Mouse (Mus musculus) MEL (cell line): ENCODE measurements around the gene Eif2b3. TPM values are rescaled to one million over a fixed set of nuclear protein-coding genes. Genes with fewer than 3 reads are reported as not detected.

ENCODE experiments used
- DNase-seq: peaks from one replicate; pipeline ENCODE4 v3.0.0; 2011; ENCODE audit warnings: low read depth, low spot score
- H3K27ac ChIP-seq: 2 replicates; pipeline ENCODE4 v1.5.1; 2012; ENCODE audit warnings: low read depth, mild to moderate bottlenecking, control low read depth, low read length, moderate library complexity; ENCODE audit not compliant: control insufficient read depth
- H3K27me3 ChIP-seq, 2 experiments: fragments of 150-350 bp in 1 of 2; sonication (generic) in 1 of 2; 2 replicates each; pipeline ENCODE4 v1.6.1; 2012; ENCODE audit warnings: low read length in 2 of 2, mild to moderate bottlenecking in 2 of 2, improper control_type of control experiment in 1 of 2, moderate library complexity in 1 of 2; ENCODE audit not compliant: insufficient read depth in 2 of 2, control insufficient read depth in 1 of 2
- H3K36me3 ChIP-seq, 2 experiments: 2 replicates each; pipeline ENCODE4 v1.6.1; 2012 to 2014; ENCODE audit warnings: low read length in 2 of 2, improper control_type of control experiment in 1 of 2, inconsistent platforms in 1 of 2, mild to moderate bottlenecking in 1 of 2; ENCODE audit not compliant: insufficient read depth in 2 of 2, control insufficient read depth in 1 of 2
- H3K4me1 ChIP-seq, 2 experiments: fragments of 150-350 bp in 1 of 2; sonication (generic) in 1 of 2; 2 replicates each; pipeline ENCODE4 v1.6.1; 2012; ENCODE audit warnings: low read length in 2 of 2, improper control_type of control experiment in 1 of 2, mild to moderate bottlenecking in 1 of 2; ENCODE audit not compliant: insufficient read depth in 2 of 2, control insufficient read depth in 1 of 2
- H3K4me3 ChIP-seq, 2 experiments: fragments of 150-350 bp in 1 of 2; sonication (generic) in 1 of 2; 2 replicates each; pipeline ENCODE4 v1.5.1; 2012; ENCODE audit warnings: low read depth in 2 of 2, low read length in 2 of 2, mild to moderate bottlenecking in 2 of 2, moderate library complexity in 2 of 2, control low read depth in 1 of 2, improper control_type of control experiment in 1 of 2; ENCODE audit not compliant: control insufficient read depth in 1 of 2, insufficient read depth in 1 of 2
- H3K79me2 ChIP-seq: 2 replicates; pipeline ENCODE4 v1.6.1; 2012; ENCODE audit warnings: mild to moderate bottlenecking, low read length, moderate library complexity; ENCODE audit not compliant: control insufficient read depth, poor library complexity, insufficient read depth
- H3K9ac ChIP-seq: 2 replicates; pipeline ENCODE4 v1.6.1; 2012; ENCODE audit warnings: low read depth, mild to moderate bottlenecking, control low read depth, low read length, moderate library complexity; ENCODE audit not compliant: control insufficient read depth, poor library complexity, severe bottlenecking
- H3K9me3 ChIP-seq: fragments of 150-350 bp; sonication (generic); replicated peaks from 2 replicates; pipeline ENCODE4 v1.6.1; 2012; ENCODE audit warnings: mild to moderate bottlenecking, low read length, improper control_type of control experiment, moderate library complexity; ENCODE audit not compliant: insufficient read depth
- BHLHE40 ChIP-seq: IDR thresholded peaks from 2 replicates; pipeline ENCODE4 v1.6.1; 2012; ENCODE audit warnings: low read depth, mild to moderate bottlenecking, inconsistent platforms, low read length, improper control_type of control experiment, borderline replicate concordance
- CHD2 ChIP-seq: IDR thresholded peaks from 2 replicates; pipeline ENCODE4 v1.6.1; 2011; ENCODE audit warnings: low read length, improper control_type of control experiment
- MAFK ChIP-seq: IDR thresholded peaks from 2 replicates; pipeline ENCODE4 v1.6.1; 2011; ENCODE audit warnings: low read depth, mild to moderate bottlenecking, low read length, improper control_type of control experiment, borderline replicate concordance
- MXI1 ChIP-seq: IDR thresholded peaks from 2 replicates; pipeline ENCODE4 v1.6.1; 2011; ENCODE audit warnings: mild to moderate bottlenecking, low read depth, low read length, improper control_type of control experiment
- MYB ChIP-seq: IDR thresholded peaks from 2 replicates; pipeline ENCODE4 v1.6.1; 2011; ENCODE audit warnings: mild to moderate bottlenecking, low read depth, low read length, improper control_type of control experiment
- NELFE ChIP-seq: IDR thresholded peaks from 2 replicates; pipeline ENCODE4 v1.6.1; 2011; ENCODE audit warnings: low read depth, low read length, improper control_type of control experiment
- POLR2AphosphoS2 ChIP-seq: IDR thresholded peaks from 2 replicates; pipeline ENCODE4 v1.6.1; 2011; ENCODE audit warnings: low read length, improper control_type of control experiment
- RCOR1 ChIP-seq: IDR thresholded peaks from 2 replicates; pipeline ENCODE4 v1.6.1; 2012; ENCODE audit warnings: low read depth, mild to moderate bottlenecking, inconsistent platforms, low read length, improper control_type of control experiment
- TAL1 ChIP-seq: IDR thresholded peaks from 2 replicates; pipeline ENCODE4 v1.6.1; 2012; ENCODE audit warnings: mild to moderate bottlenecking, inconsistent platforms, low read length, moderate library complexity, mixed read lengths
- TBP ChIP-seq: IDR thresholded peaks from 2 replicates; pipeline ENCODE4 v1.8.0; 2011; ENCODE audit warnings: low read depth, low read length, improper control_type of control experiment
- TCF12 ChIP-seq: IDR thresholded peaks from 2 replicates; pipeline ENCODE4 v1.6.1; 2014; ENCODE audit warnings: low read depth, mild to moderate bottlenecking, inconsistent platforms, low read length, improper control_type of control experiment, moderate library complexity
- UBTF ChIP-seq: IDR thresholded peaks from 2 replicates; pipeline ENCODE4 v1.6.1; 2012; ENCODE audit warnings: low read depth, mild to moderate bottlenecking, inconsistent platforms, low read length, improper control_type of control experiment, moderate library complexity, borderline replicate concordance; ENCODE audit not compliant: insufficient read depth
- ZNF384 ChIP-seq: IDR thresholded peaks from 2 replicates; pipeline ENCODE4 v1.6.1; 2012; ENCODE audit warnings: low read depth, mild to moderate bottlenecking, inconsistent platforms, low read length, improper control_type of control experiment
- polyA plus RNA-seq, 2 experiments: library from polyadenylated mRNA; stranded (reverse) in 1 of 2; unstranded in 1 of 2; fragments of >175 nt in 1 of 2; fragments of >200 nt in 1 of 2; gene quantifications; 2 replicates each; pipeline versions ENCODE4 v1.2.1 to v1.2.4; 2012; ENCODE audit warnings: low replicate concordance in 2 of 2, low read depth in 1 of 2; ENCODE audit not compliant: insufficient read length in 2 of 2, insufficient read depth in 1 of 2, missing spikeins in 1 of 2
- total RNA-seq: library from RNA; depleted of rRNA; stranded (reverse); fragments of 300-350 nt; gene quantifications from 2 replicates; pipeline ENCODE4 v1.2.3, GENCODE M21; 2012

The Eif2b3 gene
- total and polyA plus RNA-seq, 3 experiments, result 77.5 to 79.3 TPM; not detected in 1

GRCm38 (mm10) chr4:117069647-117070046 is 50.4 kb downstream of the Eif2b3 start:
- no peak overlapping the region for H3K27ac ChIP-seq
- H3K27me3 ChIP-seq, result no peaks in the 10 kb centered on the region
- no peaks in the 10 kb centered on the region; a peak in 1 of 4 replicates for H3K4me1 ChIP-seq
- H3K9ac ChIP-seq, result no peak overlapping the region
- no peaks in the 10 kb centered on the region for H3K79me2 ChIP-seq
- H3K36me3 ChIP-seq, result peaks cover 2 to 13% of the 10 kb centered on the region in 2 experiments; a peak in 3 of 4 replicates
- no peaks in the 10 kb centered on the region for H3K9me3 ChIP-seq
- TF ChIP-seq NELFE, result no peak
- TF ChIP-seq ZNF384, result peak; percentile 95
- TF ChIP-seq, all 39 proteins: peak for 1
- no peak overlapping the region for H3K4me3 ChIP-seq
- DNase-seq, result peak; percentile 46

GRCm38 (mm10) chr4:117070624-117071023 is 51.4 kb downstream of the Eif2b3 start:
- H3K79me2 ChIP-seq, result no peaks in the 10 kb centered on the region
- no peaks in the 10 kb centered on the region; a peak in 1 of 4 replicates for H3K4me1 ChIP-seq
- H3K36me3 ChIP-seq, result peaks cover 2 to 9% of the 10 kb centered on the region in 2 experiments; a peak in 3 of 4 replicates
- H3K9me3 ChIP-seq, result no peaks in the 10 kb centered on the region
- no peak overlapping the region for H3K27ac ChIP-seq
- DNase-seq, result peak; percentile 28
- no peaks in the 10 kb centered on the region for H3K27me3 ChIP-seq
- H3K9ac ChIP-seq, result no peak overlapping the region
- H3K4me3 ChIP-seq, result no peak overlapping the region
- TF ChIP-seq POLR2AphosphoS2 (no peak), TAL1 (peak; percentile 63)

DNA sequence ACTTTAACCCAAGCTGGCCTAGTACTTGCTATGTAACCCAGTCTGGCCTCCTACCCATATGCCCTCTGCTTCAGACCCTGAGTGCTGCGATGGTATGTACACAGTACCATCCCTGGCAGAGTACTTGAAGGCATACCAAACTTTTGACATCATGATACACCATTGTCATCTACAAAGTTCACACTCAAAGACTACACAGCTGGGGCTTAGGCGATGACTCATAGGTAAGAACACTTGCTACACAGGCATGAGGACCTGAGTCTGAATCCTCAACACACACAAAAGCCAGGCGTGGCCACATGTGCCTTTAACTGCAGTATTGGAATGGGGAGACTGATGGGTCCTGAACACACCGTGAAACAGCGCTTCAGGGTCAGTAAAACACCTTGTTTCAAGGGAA is 52.0 kb downstream of the Eif2b3 start:
- peaks cover 2 to 11% of the 10 kb centered on the region in 2 experiments; a peak in 3 of 4 replicates for H3K36me3 ChIP-seq

More for the DNA sequence above, 52.0 kb downstream of the Eif2b3 start:
- Histone ChIP-seq H3K27ac (no peak overlapping the region), H3K79me2 (no peaks in the 10 kb centered on the region), H3K4me1 (no peaks in the 10 kb centered on the region; a peak in 1 of 4 replicates), H3K9me3 (no peaks in the 10 kb centered on the region), H3K9ac (no peak overlapping the region), H3K27me3 (no peaks in the 10 kb centered on the region), H3K4me3 (no peak overlapping the region)
- TF ChIP-seq BHLHE40 (no peak), RCOR1 (no peak), MXI1 (no peak), MYB (no peak), MAFK (no peak), UBTF (no peak), CHD2 (no peak), NELFE (no peak), POLR2AphosphoS2 (no peak), TBP (no peak), TCF12 (no peak)
- DNase-seq, result no peak
